Mouse (Mus musculus) MEL-GATA-1-ER (cell line): ENCODE measurements at regions not wholly inside any gene's neighbourhood (a gene's known extent, or its start where the extent isn't known, plus 50 kb on each side); places are given as distances from the start of the nearest gene placed in this dataset.
A peak's percentile ranks its signal among the peaks of the same experiment; 100 is the strongest.
"Not testable (repeated sequence)": the region's sequence is repeated elsewhere in the genome, so short reads cannot be mapped to it uniquely, and the experiment has no call there.

Experiments used
- DNase-seq: peaks from one replicate; pipeline ENCODE4 v3.0.0-alpha.2; 2012; ENCODE audit warnings: low read depth; ENCODE audit errors: extremely low read depth

DNA sequence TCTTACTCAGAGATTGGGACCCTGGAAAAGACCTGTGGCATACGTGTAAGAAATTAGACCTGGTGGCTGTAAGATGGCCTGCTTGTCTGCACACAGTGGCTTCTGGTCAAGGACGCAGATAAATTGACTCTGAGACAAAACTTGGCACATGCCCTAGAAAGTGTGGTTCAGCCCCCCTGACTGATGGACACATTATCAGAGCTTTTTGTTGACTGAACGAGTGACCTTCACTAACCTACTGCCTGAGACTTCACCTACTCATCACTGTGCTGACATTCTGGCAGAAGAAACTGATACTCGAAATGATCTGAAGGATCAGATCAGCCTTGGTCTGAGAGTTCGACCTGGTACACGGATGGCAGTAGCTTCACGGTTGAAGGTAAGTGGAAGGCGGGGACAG lies 330.9 kb upstream of the B430218F22Rik start:
- not testable (repeated sequence) for DNase-seq

DNA sequence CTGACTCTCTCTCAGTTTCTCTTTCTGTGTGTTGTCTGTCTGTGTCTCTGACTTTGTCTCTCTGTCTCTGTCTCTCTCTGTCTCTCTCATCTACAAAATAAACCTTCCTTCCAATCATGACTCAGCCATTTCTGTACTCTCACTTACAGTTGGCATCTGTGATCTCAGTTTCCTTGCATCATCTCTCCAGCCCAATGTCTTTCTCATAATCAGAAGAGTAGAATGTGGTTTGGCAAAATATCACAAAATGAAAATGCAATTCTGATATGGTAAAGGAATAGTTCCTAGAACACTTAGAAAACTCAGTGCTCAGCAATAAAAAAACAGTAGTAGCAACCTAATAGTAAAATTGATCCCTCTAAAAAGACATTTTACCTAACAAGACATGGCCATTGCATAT lies 320.9 kb upstream of the B430218F22Rik start:
- DNase-seq = no peak

DNA sequence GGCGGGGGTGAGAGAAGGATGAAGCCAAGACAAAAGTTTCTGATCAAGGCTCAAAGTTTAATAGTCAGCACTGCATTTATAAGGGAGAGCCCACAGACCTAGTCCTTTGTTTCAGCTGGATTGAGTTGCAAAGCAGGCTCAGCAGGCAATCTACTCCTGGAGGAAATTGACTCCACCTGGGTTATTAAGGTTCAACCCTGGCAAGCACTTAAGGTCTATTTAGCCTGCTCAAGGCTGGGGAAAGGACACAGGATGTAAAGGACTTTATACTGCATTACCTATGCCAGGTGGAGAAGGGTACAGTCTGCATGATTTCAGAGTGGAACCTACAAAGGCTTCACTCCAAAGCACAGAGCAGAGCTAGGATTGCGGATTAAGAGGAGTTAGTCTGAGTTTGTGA lies 318.4 kb upstream of the B430218F22Rik start:
- DNase-seq = no peak

DNA sequence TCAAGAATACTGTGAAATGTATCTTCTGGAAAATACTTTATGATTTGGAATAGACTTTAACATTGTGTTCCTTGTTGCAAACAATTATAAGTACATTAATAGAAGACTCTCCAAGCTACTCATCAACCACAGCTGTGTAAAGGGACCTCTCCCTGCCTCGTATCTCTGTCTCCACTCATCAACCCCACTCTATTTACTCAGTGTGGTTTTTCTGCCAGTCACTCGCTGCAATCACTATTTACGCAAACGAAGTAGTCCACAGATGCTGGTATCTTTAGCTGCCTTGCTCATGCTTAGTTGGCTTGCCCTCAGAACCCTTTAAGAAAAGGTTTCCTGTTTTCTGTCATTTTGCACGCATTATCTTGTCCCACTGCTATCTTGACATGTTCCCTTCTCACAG lies 300.1 kb upstream of the B430218F22Rik start:
- peak; percentile 5 for DNase-seq

DNA sequence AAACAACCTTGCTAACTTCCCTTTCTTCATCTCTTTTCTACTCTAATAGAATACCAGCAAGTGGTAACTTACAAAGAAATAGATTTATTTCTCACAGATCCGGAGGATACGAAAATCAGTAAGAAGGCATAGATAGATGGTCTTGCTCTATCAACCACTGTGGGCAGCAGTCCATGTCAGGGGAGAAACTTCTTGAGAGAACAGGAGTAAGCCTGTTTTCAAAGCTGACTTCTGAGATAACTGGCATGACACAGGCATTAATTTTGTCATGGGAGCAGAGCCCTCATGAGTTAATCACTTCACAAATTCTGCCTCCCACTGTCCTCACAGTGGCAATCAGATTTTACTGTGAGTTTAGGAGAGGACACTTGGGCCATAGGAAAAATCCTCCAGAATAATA lies 299.5 kb upstream of the B430218F22Rik start:
- no peak for DNase-seq

DNA sequence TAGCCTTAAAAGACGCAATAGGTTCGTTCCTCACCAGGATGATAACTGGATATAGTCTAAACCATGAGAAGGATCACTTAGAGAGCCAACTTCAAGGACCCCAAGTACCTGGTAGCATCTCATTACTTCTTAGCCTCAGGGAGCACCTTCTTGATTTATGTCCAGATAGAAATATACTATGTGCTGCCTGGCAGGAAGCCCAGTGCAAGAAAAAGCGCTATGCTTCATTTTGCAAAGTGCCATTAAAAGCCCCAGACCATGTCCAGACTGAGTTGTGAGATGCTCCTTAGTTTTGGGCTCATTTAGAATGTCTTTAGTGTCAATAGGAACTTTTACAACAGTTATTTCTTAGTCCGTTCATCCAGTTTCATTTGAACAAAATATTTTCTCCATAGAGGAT lies 298.3 kb upstream of the B430218F22Rik start:
- DNase-seq = no peak

DNA sequence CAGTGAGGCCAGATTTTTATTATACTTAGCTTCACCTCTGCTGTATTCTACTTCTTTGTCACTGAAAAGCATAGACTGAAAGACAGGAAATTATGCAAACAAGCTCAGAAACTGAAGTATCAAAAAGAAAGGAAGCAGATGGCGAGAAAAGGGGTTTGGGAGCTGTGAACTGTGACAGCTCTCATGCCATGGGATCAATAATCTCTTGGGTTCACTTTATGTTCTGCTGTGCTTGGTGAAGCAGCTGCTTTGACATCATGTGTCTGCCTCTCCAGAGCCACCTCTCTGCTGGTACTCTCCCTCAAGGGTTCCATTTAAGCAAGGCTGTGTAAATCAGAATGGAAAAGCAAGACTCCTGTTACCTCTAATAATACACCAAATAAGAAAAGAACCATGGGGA lies 291.3 kb upstream of the B430218F22Rik start:
- no peak for DNase-seq
